Mouse (Mus musculus) R1 (cell line): ENCODE measurements at regions not wholly inside any gene's neighbourhood (a gene's known extent, or its start where the extent isn't known, plus 50 kb on each side); places are given as distances from the start of the nearest gene placed in this dataset.

Source experiments
- DNase-seq: peaks from one replicate; pipeline ENCODE4 v3.0.0-alpha.2; 2018; ENCODE audit warnings: low read depth, low spot score

- no peak for DNase-seq
Measured at GRCm38 (mm10) chr8:126717652-126718155, 123.9 kb upstream of the Irf2bp2 start.

GRCm38 (mm10) chr8:126715666-126716065 lies 121.9 kb upstream of the Irf2bp2 start:
- DNase-seq, result no peak

- DNase-seq, result no peak
Measured at GRCm38 (mm10) chr8:126713602-126714145, 119.9 kb upstream of the Irf2bp2 start.

- DNase-seq, result no peak
Measured at GRCm38 (mm10) chr8:126713181-126713580, 119.4 kb upstream of the Irf2bp2 start.

- DNase-seq, result no peak
Measured at GRCm38 (mm10) chr8:126712749-126713148, 119.0 kb upstream of the Irf2bp2 start.

- no peak for DNase-seq
Measured at GRCm38 (mm10) chr8:126708956-126709355, 115.2 kb upstream of the Irf2bp2 start.

GRCm38 (mm10) chr8:126707300-126707902 lies 113.6 kb upstream of the Irf2bp2 start:
- DNase-seq, result no peak

- no peak for DNase-seq
Measured at GRCm38 (mm10) chr8:126706247-126706646, 112.5 kb upstream of the Irf2bp2 start.

- no peak for DNase-seq
Measured at GRCm38 (mm10) chr8:126705391-126705790, 111.6 kb upstream of the Irf2bp2 start.

GRCm38 (mm10) chr8:126704706-126705105 lies 110.9 kb upstream of the Irf2bp2 start:
- no peak for DNase-seq

- no peak for DNase-seq
Measured at GRCm38 (mm10) chr8:126703546-126703945, 109.8 kb upstream of the Irf2bp2 start.

GRCm38 (mm10) chr8:126702294-126702693 lies 108.5 kb upstream of the Irf2bp2 start:
- DNase-seq, result no peak

GRCm38 (mm10) chr8:126699389-126699775 lies 105.6 kb upstream of the Irf2bp2 start:
- DNase-seq, result no peak

GRCm38 (mm10) chr8:126698601-126699388 lies 105.0 kb upstream of the Irf2bp2 start:
- no peak for DNase-seq

GRCm38 (mm10) chr8:126696346-126697010 lies 102.7 kb upstream of the Irf2bp2 start:
- DNase-seq, result peak; percentile 8

- no peak for DNase-seq
Measured at GRCm38 (mm10) chr8:126694370-126694769, 100.6 kb upstream of the Irf2bp2 start.

- DNase-seq, result no peak
Measured at GRCm38 (mm10) chr8:126693642-126694041, 99.9 kb upstream of the Irf2bp2 start.

- no peak for DNase-seq
Measured at GRCm38 (mm10) chr8:126692711-126693110, 98.9 kb upstream of the Irf2bp2 start.

- no peak for DNase-seq
Measured at GRCm38 (mm10) chr8:126692263-126692662, 98.5 kb upstream of the Irf2bp2 start.

GRCm38 (mm10) chr8:126688450-126688849 lies 94.7 kb upstream of the Irf2bp2 start:
- peak; percentile 23 for DNase-seq

- DNase-seq, result no peak
Measured at GRCm38 (mm10) chr8:126688014-126688413, 94.2 kb upstream of the Irf2bp2 start.

- DNase-seq, result no peak
Measured at GRCm38 (mm10) chr8:126686827-126687226, 93.0 kb upstream of the Irf2bp2 start.
